Mouse (Mus musculus): ENCODE data around the gene Dntt. TPM values are rescaled to one million over a fixed set of nuclear protein-coding genes. Genes with fewer than 3 reads are reported as not detected.
A peak's percentile ranks its signal among the peaks of the same experiment; 100 is the strongest.

The Dntt gene
- polyA plus RNA-seq, 1 experiment: 0.04 TPM

- DNase-seq (ENCODE audit: low read depth): no peak
- TF ChIP-seq POLR2A (IDR thresholded peaks at IDR 0.05; ENCODE audit: borderline replicate concordance, extremely low read depth, insufficient read depth, insufficient read length, poor library complexity, severe bottlenecking): no peak
- TF ChIP-seq CTCF (IDR thresholded peaks at IDR 0.05; ENCODE audit: borderline replicate concordance, extremely low read depth, insufficient read depth, insufficient read length): no peak
These were observed 44.8 kb downstream of the Dntt start for GRCm38 (mm10) chr19:41073746-41074455.

- peak; percentile 50 for DNase-seq (ENCODE audit: low read depth)
- TF ChIP-seq CTCF (IDR thresholded peaks at IDR 0.05; ENCODE audit: borderline replicate concordance, extremely low read depth, insufficient read depth, insufficient read length): no peak
- no peak for TF ChIP-seq POLR2A (IDR thresholded peaks at IDR 0.05; ENCODE audit: borderline replicate concordance, extremely low read depth, insufficient read depth, insufficient read length, poor library complexity, severe bottlenecking)
These were observed 47.8 kb downstream of the Dntt start, which contains the start of gene Opalin for GRCm38 (mm10) chr19:41076906-41077305. Opalin (minus strand) TSS chr19:41077113.

GRCm38 (mm10) chr19:41081589-41081988 lies 52.5 kb downstream of the Dntt start:
- peak; percentile 82 for DNase-seq (ENCODE audit: low read depth)
- TF ChIP-seq POLR2A (IDR thresholded peaks at IDR 0.05; ENCODE audit: borderline replicate concordance, extremely low read depth, insufficient read depth, insufficient read length, poor library complexity, severe bottlenecking) (no peak), CTCF (IDR thresholded peaks at IDR 0.05; ENCODE audit: borderline replicate concordance, extremely low read depth, insufficient read depth, insufficient read length) (no peak)

GRCm38 (mm10) chr19:41083646-41084045 lies 54.6 kb downstream of the Dntt start:
- TF ChIP-seq POLR2A (IDR thresholded peaks at IDR 0.05; ENCODE audit: borderline replicate concordance, extremely low read depth, insufficient read depth, insufficient read length, poor library complexity, severe bottlenecking) (no peak), CTCF (IDR thresholded peaks at IDR 0.05; ENCODE audit: borderline replicate concordance, extremely low read depth, insufficient read depth, insufficient read length) (no peak)
- no peak for DNase-seq (ENCODE audit: low read depth)

- DNase-seq (ENCODE audit: low read depth): no peak
- TF ChIP-seq POLR2A (IDR thresholded peaks at IDR 0.05; ENCODE audit: borderline replicate concordance, extremely low read depth, insufficient read depth, insufficient read length, poor library complexity, severe bottlenecking) (no peak), CTCF (IDR thresholded peaks at IDR 0.05; ENCODE audit: borderline replicate concordance, extremely low read depth, insufficient read depth, insufficient read length) (no peak)
These were observed 57.2 kb downstream of the Dntt start for GRCm38 (mm10) chr19:41086289-41086688.

- peak; percentile 82; the same call in 1 of the 2 replicates for TF ChIP-seq CTCF (IDR thresholded peaks at IDR 0.05; ENCODE audit: borderline replicate concordance, extremely low read depth, insufficient read depth, insufficient read length)
- no peak for TF ChIP-seq POLR2A (IDR thresholded peaks at IDR 0.05; ENCODE audit: borderline replicate concordance, extremely low read depth, insufficient read depth, insufficient read length, poor library complexity, severe bottlenecking)
These were observed 57.6 kb downstream of the Dntt start for GRCm38 (mm10) chr19:41086700-41087099.

GRCm38 (mm10) chr19:41087901-41088300 lies 58.8 kb downstream of the Dntt start:
- DNase-seq (ENCODE audit: low read depth): no peak
- TF ChIP-seq CTCF (IDR thresholded peaks at IDR 0.05; ENCODE audit: borderline replicate concordance, extremely low read depth, insufficient read depth, insufficient read length): no peak
- TF ChIP-seq POLR2A (IDR thresholded peaks at IDR 0.05; ENCODE audit: borderline replicate concordance, extremely low read depth, insufficient read depth, insufficient read length, poor library complexity, severe bottlenecking): no peak

More at GRCm38 (mm10) chr19:41086700-41087099, 57.6 kb downstream of the Dntt start:
- DNase-seq (ENCODE audit: low read depth): peak; percentile 88

- TF ChIP-seq CTCF (IDR thresholded peaks at IDR 0.05; ENCODE audit: borderline replicate concordance, extremely low read depth, insufficient read depth, insufficient read length) (no peak), POLR2A (IDR thresholded peaks at IDR 0.05; ENCODE audit: borderline replicate concordance, extremely low read depth, insufficient read depth, insufficient read length, poor library complexity, severe bottlenecking) (no peak)
- DNase-seq (ENCODE audit: low read depth): no peak
These were observed 59.4 kb downstream of the Dntt start for GRCm38 (mm10) chr19:41088491-41088890.

- peak; percentile 87 for DNase-seq (ENCODE audit: low read depth)
- TF ChIP-seq CTCF (IDR thresholded peaks at IDR 0.05; ENCODE audit: borderline replicate concordance, extremely low read depth, insufficient read depth, insufficient read length) (peak; percentile 89), POLR2A (IDR thresholded peaks at IDR 0.05; ENCODE audit: borderline replicate concordance, extremely low read depth, insufficient read depth, insufficient read length, poor library complexity, severe bottlenecking) (no peak)
These were observed 60.8 kb downstream of the Dntt start for GRCm38 (mm10) chr19:41089833-41090232.

- no peak for TF ChIP-seq POLR2A (IDR thresholded peaks at IDR 0.05; ENCODE audit: borderline replicate concordance, extremely low read depth, insufficient read depth, insufficient read length, poor library complexity, severe bottlenecking)
- TF ChIP-seq CTCF (IDR thresholded peaks at IDR 0.05; ENCODE audit: borderline replicate concordance, extremely low read depth, insufficient read depth, insufficient read length): no peak
- DNase-seq (ENCODE audit: low read depth): no peak
These were observed 62.8 kb downstream of the Dntt start for GRCm38 (mm10) chr19:41091901-41092300.

- TF ChIP-seq POLR2A (IDR thresholded peaks at IDR 0.05; ENCODE audit: borderline replicate concordance, extremely low read depth, insufficient read depth, insufficient read length, poor library complexity, severe bottlenecking) (no peak), CTCF (IDR thresholded peaks at IDR 0.05; ENCODE audit: borderline replicate concordance, extremely low read depth, insufficient read depth, insufficient read length) (no peak)
- no peak for DNase-seq (ENCODE audit: low read depth)
These were observed 68.0 kb downstream of the Dntt start for GRCm38 (mm10) chr19:41097038-41097437.

GRCm38 (mm10) chr19:41100863-41101262 lies 71.8 kb downstream of the Dntt start:
- peak; percentile 85 for DNase-seq (ENCODE audit: low read depth)
- no peak for TF ChIP-seq CTCF (IDR thresholded peaks at IDR 0.05; ENCODE audit: borderline replicate concordance, extremely low read depth, insufficient read depth, insufficient read length)
- TF ChIP-seq POLR2A (IDR thresholded peaks at IDR 0.05; ENCODE audit: borderline replicate concordance, extremely low read depth, insufficient read depth, insufficient read length, poor library complexity, severe bottlenecking): no peak

Measured in brain, embryonic 14.5 days (tissue).